Mouse (Mus musculus) olfactory bulb, adult 2 months (tissue): Measurements from ENCODE around the gene Sema4a.
"Not testable (repeated sequence)": the region's sequence is repeated elsewhere in the genome, so short reads cannot be mapped to it uniquely, and the experiment has no call there.

Source experiments
- CTCF ChIP-seq: fragments of 200-500 bp; IDR thresholded peaks from 2 replicates; pipeline ENCODE4 v1.5.1; 2012; ENCODE audit warnings: low read depth, mild to moderate bottlenecking, low read length, moderate library complexity; ENCODE audit not compliant: insufficient read depth
- POLR2A ChIP-seq: fragments of 200-500 bp; IDR thresholded peaks from 2 replicates; pipeline ENCODE4 v1.6.1; 2012; ENCODE audit warnings: mild to moderate bottlenecking, low read depth, low read length, moderate library complexity; ENCODE audit not compliant: insufficient read depth

GRCm38 (mm10) chr3:88428639-88429038, 32.3 kb downstream of the Sema4a start:
- TF ChIP-seq POLR2A, CTCF: not testable (repeated sequence)
